Mouse (Mus musculus) heart, postnatal 0 days (tissue): ENCODE results near the gene Fryl.
"Not testable (repeated sequence)": the region's sequence is repeated elsewhere in the genome, so short reads cannot be mapped to it uniquely, and the experiment has no call there.

Experiments
- CTCF ChIP-seq: IDR thresholded peaks from 2 replicates; pipeline ENCODE4 v1.5.1; 2016; ENCODE audit warnings: antibody characterized with exemption, control low read depth, low read depth
- EP300 ChIP-seq: IDR thresholded peaks from 2 replicates; pipeline ENCODE4 v1.6.1; 2016; ENCODE audit warnings: antibody characterized with exemption, low read depth

- peak; percentile 31 for TF ChIP-seq CTCF
- not testable (repeated sequence) for TF ChIP-seq EP300
Measured at GRCm38 (mm10) chr5:73008230-73008629, 248.2 kb downstream of the Fryl start.
